Mouse (Mus musculus) limb, embryonic 13.5 days (tissue): Measurements from ENCODE around the gene Spag8. TPM values are rescaled to one million over a fixed set of nuclear protein-coding genes. Genes with fewer than 3 reads are reported as not detected.
A peak's percentile ranks its signal among the peaks of the same experiment; 100 is the strongest.

Source experiments
- ATAC-seq: fragments of 200-750 bp; cut with Nextera tagmentation; 2 replicates; pipeline ENCODE4 v1.8.0; 2017; ENCODE audit warnings: low read depth, moderate number of reproducible peaks, moderate TSS enrichment; ENCODE audit not compliant: low FRiP score
- H3K27ac ChIP-seq: fragments of 300-500 bp; sonication (generic); 2 replicates; pipeline ENCODE4 v1.5.1; 2015; ENCODE audit warnings: inconsistent platforms, mild to moderate bottlenecking, moderate library complexity
- H3K27me3 ChIP-seq: fragments of 300-500 bp; sonication (generic); 2 replicates; pipeline ENCODE4 v1.6.1; 2015; ENCODE audit warnings: mild to moderate bottlenecking, inconsistent platforms
- H3K36me3 ChIP-seq: fragments of 300-500 bp; sonication (generic); 2 replicates; pipeline ENCODE4 v1.6.1; 2015; ENCODE audit warnings: inconsistent platforms, mild to moderate bottlenecking, moderate library complexity
- H3K4me1 ChIP-seq: fragments of 300-500 bp; sonication (generic); 2 replicates; pipeline ENCODE4 v1.6.1; 2015; ENCODE audit warnings: inconsistent platforms
- H3K4me2 ChIP-seq: fragments of 300-500 bp; sonication (generic); replicated peaks from 2 replicates; pipeline ENCODE4 v1.6.1; 2015; ENCODE audit warnings: inconsistent platforms, mild to moderate bottlenecking, moderate library complexity
- H3K4me3 ChIP-seq: fragments of 300-500 bp; sonication (generic); 2 replicates; pipeline ENCODE4 v1.5.1; 2015; ENCODE audit warnings: moderate library complexity, mild to moderate bottlenecking, inconsistent platforms
- H3K9ac ChIP-seq: fragments of 300-500 bp; sonication (generic); 2 replicates; pipeline ENCODE4 v1.6.1; 2015; ENCODE audit warnings: mild to moderate bottlenecking, inconsistent platforms
- H3K9me3 ChIP-seq: fragments of 300-500 bp; sonication (generic); 2 replicates; pipeline ENCODE4 v1.6.1; 2016; ENCODE audit warnings: inconsistent platforms
- WGBS: fragments of 180-500 bp; shearing (Covaris S2); methylation state at CpG from one replicate; pipeline ENCODE4 v1.1.7; 2015; 5-methylcytosine and 5-hydroxymethylcytosine counted together
- polyA plus RNA-seq: library from polyadenylated mRNA; unstranded; fragments of >200 nt; fragmentation: Nextera tagmentation; extraction: Ambion mirVana; gene quantifications from 2 replicates; pipeline ENCODE4 v1.2.1, GENCODE M21; 2015

Gene Spag8
- polyA plus RNA-seq, 1 experiment from 2014 or later, result 0.84 TPM

- ATAC-seq, result no peak
- peaks cover 42% of the 10 kb centered on the region for H3K36me3 ChIP-seq
- no peak overlapping the region for H3K9ac ChIP-seq
- no peak overlapping the region for H3K4me3 ChIP-seq
- no peaks in the 10 kb centered on the region for H3K9me3 ChIP-seq
- no peaks in the 10 kb centered on the region for H3K27me3 ChIP-seq
- no peak overlapping the region for H3K4me2 ChIP-seq
- no peaks in the 10 kb centered on the region for H3K4me1 ChIP-seq
- H3K27ac ChIP-seq, result no peak overlapping the region
- 83% methylated on average over 6 of the region's 6 CpGs for whole genome bisulfite sequencing
These were observed 12.9 kb downstream of the Spag8 start for GRCm38 (mm10) chr4:43640491-43640890.

GRCm38 (mm10) chr4:43640076-43640475 lies 13.3 kb downstream of the Spag8 start:
- ATAC-seq, result no peak
- no peaks in the 10 kb centered on the region for H3K27me3 ChIP-seq

GRCm38 (mm10) chr4:43636751-43637150 lies 16.6 kb downstream of the Spag8 start:
- no peak overlapping the region for H3K27ac ChIP-seq
- no peak overlapping the region for H3K4me2 ChIP-seq
- no peak overlapping the region for H3K9ac ChIP-seq
- 79% methylated on average over 6 of the region's 6 CpGs for WGBS
- H3K9me3 ChIP-seq, result no peaks in the 10 kb centered on the region
- H3K27me3 ChIP-seq, result peaks cover 9% of the 10 kb centered on the region; the same call in 1 of the 2 replicates
- ATAC-seq, result no peak
- H3K36me3 ChIP-seq, result peaks cover 10% of the 10 kb centered on the region
- no peak overlapping the region for H3K4me3 ChIP-seq
- peaks cover 36% of the 10 kb centered on the region for H3K4me1 ChIP-seq

More at GRCm38 (mm10) chr4:43640076-43640475, 13.3 kb downstream of the Spag8 start:
- H3K4me2 ChIP-seq, result no peak overlapping the region
- H3K36me3 ChIP-seq, result peaks cover 39% of the 10 kb centered on the region
- no peaks in the 10 kb centered on the region for H3K9me3 ChIP-seq
- peaks cover 3% of the 10 kb centered on the region; the same call in 1 of the 2 replicates for H3K4me1 ChIP-seq
- no peak overlapping the region for H3K4me3 ChIP-seq
- 68% methylated on average over 9 of the region's 9 CpGs for WGBS
- no peak overlapping the region for H3K9ac ChIP-seq
- H3K27ac ChIP-seq, result no peak overlapping the region

- Histone ChIP-seq H3K9ac (no peak overlapping the region), H3K36me3 (no peaks in the 10 kb centered on the region), H3K4me2 (peak overlapping the region; percentile 94; the same call in 1 of the 2 replicates), H3K27me3 (peaks cover 9% of the 10 kb centered on the region; the same call in 1 of the 2 replicates), H3K27ac (no peak overlapping the region), H3K4me3 (no peak overlapping the region), H3K4me1 (peaks cover 45% of the 10 kb centered on the region), H3K9me3 (no peaks in the 10 kb centered on the region)
- WGBS, result 86% methylated on average over 7 of the region's 7 CpGs
- ATAC-seq, result no peak
These were observed 18.6 kb downstream of the Spag8 start for GRCm38 (mm10) chr4:43634621-43635374.

GRCm38 (mm10) chr4:43633736-43634135 lies 19.7 kb downstream of the Spag8 start:
- H3K4me3 ChIP-seq, result no peak overlapping the region
- H3K9ac ChIP-seq, result peak overlapping the region; percentile 36; the same call in 1 of the 2 replicates
- H3K36me3 ChIP-seq, result no peaks in the 10 kb centered on the region
- WGBS, result 87% methylated on average over 2 of the region's 2 CpGs
- H3K4me2 ChIP-seq, result peak overlapping the region; percentile 94
- H3K27me3 ChIP-seq, result peaks cover 9% of the 10 kb centered on the region; the same call in 1 of the 2 replicates
- ATAC-seq, result no peak
- H3K4me1 ChIP-seq, result peaks cover 45% of the 10 kb centered on the region
- H3K9me3 ChIP-seq, result no peaks in the 10 kb centered on the region
- no peak overlapping the region for H3K27ac ChIP-seq

- Histone ChIP-seq H3K27ac (no peak overlapping the region), H3K27me3 (peaks cover 9% of the 10 kb centered on the region; the same call in 1 of the 2 replicates), H3K4me1 (peaks cover 45% of the 10 kb centered on the region), H3K4me2 (peak overlapping the region; percentile 94), H3K9ac (peak overlapping the region; percentile 97), H3K9me3 (no peaks in the 10 kb centered on the region), H3K4me3 (peak overlapping the region; percentile 73), H3K36me3 (no peaks in the 10 kb centered on the region)
- 71% methylated on average over 8 of the region's 8 CpGs for WGBS
- ATAC-seq, result no peak
These were observed 20.1 kb downstream of the Spag8 start for GRCm38 (mm10) chr4:43633296-43633695.

- 0 out of 2 replicates have a peak, but pooled peaks have one; percentile 25 for ATAC-seq
- Histone ChIP-seq H3K4me1 (peaks cover 45% of the 10 kb centered on the region), H3K27me3 (peaks cover 9% of the 10 kb centered on the region; the same call in 1 of the 2 replicates), H3K27ac (peak overlapping the region; percentile 76), H3K4me3 (peak overlapping the region; percentile 73), H3K36me3 (no peaks in the 10 kb centered on the region), H3K9ac (peak overlapping the region; percentile 97), H3K9me3 (no peaks in the 10 kb centered on the region), H3K4me2 (peak overlapping the region; percentile 94)
- 49% methylated on average over 42 of the region's 42 CpGs for WGBS
These were observed 21.2 kb downstream of the Spag8 start for GRCm38 (mm10) chr4:43631956-43632920.

GRCm38 (mm10) chr4:43631046-43631955 lies 22.1 kb downstream of the Spag8 start, which contains the start of gene Npr2:
TSS of gene Npr2 (plus strand) at chr4:43631935.
- Histone ChIP-seq H3K4me2 (peak within 1 kb of the TSS; percentile 94), H3K27ac (peak within 1 kb of the TSS; percentile 76), H3K9me3 (0 out of 2 replicates have a peak, but pooled peaks cover 1% of the 10 kb centered on the region), H3K27me3 (peaks cover 9% of the 10 kb centered on the region; the same call in 1 of the 2 replicates), H3K36me3 (no peaks in the 10 kb centered on the region), H3K4me1 (peaks cover 45% of the 10 kb centered on the region), H3K4me3 (peak within 1 kb of the TSS; percentile 73), H3K9ac (peak within 1 kb of the TSS; percentile 97)
- under 1% methylated on average over 66 of the region's 70 CpGs for WGBS
- peak; percentile 40 for ATAC-seq

- peak; percentile 10; the same call in 1 of the 2 replicates for ATAC-seq
- Histone ChIP-seq H3K9ac (peak overlapping the region; percentile 97), H3K27me3 (peaks cover 9% of the 10 kb centered on the region; the same call in 1 of the 2 replicates), H3K27ac (peak overlapping the region; percentile 76; the same call in 1 of the 2 replicates), H3K9me3 (peaks cover 3% of the 10 kb centered on the region; the same call in 1 of the 2 replicates), H3K4me2 (peak overlapping the region; percentile 94), H3K4me1 (peaks cover 45% of the 10 kb centered on the region), H3K36me3 (no peaks in the 10 kb centered on the region), H3K4me3 (peak overlapping the region; percentile 73)
- WGBS, result 24% methylated on average over 5 of the region's 5 CpGs
These were observed 22.7 kb downstream of the Spag8 start for GRCm38 (mm10) chr4:43630671-43631045.

GRCm38 (mm10) chr4:43630030-43630581 lies 23.3 kb downstream of the Spag8 start:
- H3K4me1 ChIP-seq, result peaks cover 42% of the 10 kb centered on the region
- WGBS, result 5% methylated on average over 5 of the region's 5 CpGs
- H3K9me3 ChIP-seq, result peaks cover 8% of the 10 kb centered on the region
- H3K9ac ChIP-seq, result no peak overlapping the region
- peak overlapping the region; percentile 76; the same call in 1 of the 2 replicates for H3K27ac ChIP-seq
- no peak overlapping the region for H3K4me3 ChIP-seq
- peak overlapping the region; percentile 94; the same call in 1 of the 2 replicates for H3K4me2 ChIP-seq
- peaks cover 9% of the 10 kb centered on the region; the same call in 1 of the 2 replicates for H3K27me3 ChIP-seq
- H3K36me3 ChIP-seq, result no peaks in the 10 kb centered on the region
- ATAC-seq, result peak; percentile 62; the same call in 1 of the 2 replicates
